Mouse (Mus musculus) liver, embryonic 14.5 days (tissue): Measurements from ENCODE around the gene Atat1.

ENCODE experiments used
- CTCF ChIP-seq: IDR thresholded peaks from 2 replicates; pipeline ENCODE4 v1.5.1; 2016; ENCODE audit warnings: antibody characterized with exemption, low read depth, control low read depth
- EP300 ChIP-seq: IDR thresholded peaks from 2 replicates; pipeline ENCODE4 v1.6.1; 2016; ENCODE audit warnings: antibody characterized with exemption, low read depth

GRCm38 (mm10) chr17:35865481-35866280 is 44.2 kb downstream of the Atat1 start, which contains the start of gene Ppp1r18:
- no peak for TF ChIP-seq EP300
- TF ChIP-seq CTCF = no peak
